Mouse (Mus musculus): ENCODE measurements at regions not wholly inside any gene's neighbourhood (a gene's known extent, or its start where the extent isn't known, plus 50 kb on each side); places are given as distances from the start of the nearest gene placed in this dataset.

- no peak for TF ChIP-seq POLR2A (IDR thresholded peaks at IDR 0.05; ENCODE audit: low read depth, low read length)
- no peak for TF ChIP-seq CTCF (IDR thresholded peaks at IDR 0.05; ENCODE audit: borderline replicate concordance, insufficient read depth, low read length)
- H3K27ac ChIP-seq (ENCODE audit: insufficient read depth, low read length) = no peak overlapping the region
- no peaks in the 10 kb centered on the region for H3K4me1 ChIP-seq (ENCODE audit: control insufficient read depth, insufficient read depth, low read length)
- H3K4me3 ChIP-seq (ENCODE audit: insufficient read depth, low read length) = no peak overlapping the region
Measured at GRCm38 (mm10) chr6:107243981-107244380, 285.6 kb upstream of the Lrrn1 start.

GRCm38 (mm10) chr6:107280348-107280747, 249.2 kb upstream of the Lrrn1 start:
- H3K4me3 ChIP-seq (ENCODE audit: insufficient read depth, low read length) = no peak overlapping the region
- no peak for TF ChIP-seq POLR2A (IDR thresholded peaks at IDR 0.05; ENCODE audit: low read depth, low read length)
- no peak for TF ChIP-seq CTCF (IDR thresholded peaks at IDR 0.05; ENCODE audit: borderline replicate concordance, insufficient read depth, low read length)
- no peaks in the 10 kb centered on the region for H3K4me1 ChIP-seq (ENCODE audit: control insufficient read depth, insufficient read depth, low read length)
- H3K27ac ChIP-seq (ENCODE audit: insufficient read depth, low read length) = no peak overlapping the region

GRCm38 (mm10) chr6:107290850-107291249, 238.7 kb upstream of the Lrrn1 start:
- TF ChIP-seq POLR2A (IDR thresholded peaks at IDR 0.05; ENCODE audit: low read depth, low read length) (no peak), CTCF (IDR thresholded peaks at IDR 0.05; ENCODE audit: borderline replicate concordance, insufficient read depth, low read length) (no peak)
- Histone ChIP-seq H3K4me1 (ENCODE audit: control insufficient read depth, insufficient read depth, low read length) (no peaks in the 10 kb centered on the region), H3K27ac (ENCODE audit: insufficient read depth, low read length) (no peak overlapping the region), H3K4me3 (ENCODE audit: insufficient read depth, low read length) (no peak overlapping the region)

GRCm38 (mm10) chr6:107303676-107304369, 225.7 kb upstream of the Lrrn1 start:
- Histone ChIP-seq H3K27ac (ENCODE audit: insufficient read depth, low read length) (no peak overlapping the region), H3K4me3 (ENCODE audit: insufficient read depth, low read length) (no peak overlapping the region), H3K4me1 (ENCODE audit: control insufficient read depth, insufficient read depth, low read length) (no peaks in the 10 kb centered on the region)
- TF ChIP-seq CTCF (IDR thresholded peaks at IDR 0.05; ENCODE audit: borderline replicate concordance, insufficient read depth, low read length) (no peak), POLR2A (IDR thresholded peaks at IDR 0.05; ENCODE audit: low read depth, low read length) (no peak)

GRCm38 (mm10) chr6:107319565-107319964, 210.0 kb upstream of the Lrrn1 start:
- no peak overlapping the region for H3K27ac ChIP-seq (ENCODE audit: insufficient read depth, low read length)
- TF ChIP-seq CTCF (IDR thresholded peaks at IDR 0.05; ENCODE audit: borderline replicate concordance, insufficient read depth, low read length) (no peak), POLR2A (IDR thresholded peaks at IDR 0.05; ENCODE audit: low read depth, low read length) (no peak)
- no peaks in the 10 kb centered on the region for H3K4me1 ChIP-seq (ENCODE audit: control insufficient read depth, insufficient read depth, low read length)
- no peak overlapping the region for H3K4me3 ChIP-seq (ENCODE audit: insufficient read depth, low read length)

- no peaks in the 10 kb centered on the region for H3K4me1 ChIP-seq (ENCODE audit: control insufficient read depth, insufficient read depth, low read length)
- no peak overlapping the region for H3K27ac ChIP-seq (ENCODE audit: insufficient read depth, low read length)
- TF ChIP-seq POLR2A (IDR thresholded peaks at IDR 0.05; ENCODE audit: low read depth, low read length) (no peak), CTCF (IDR thresholded peaks at IDR 0.05; ENCODE audit: borderline replicate concordance, insufficient read depth, low read length) (no peak)
- no peak overlapping the region for H3K4me3 ChIP-seq (ENCODE audit: insufficient read depth, low read length)
Measured at GRCm38 (mm10) chr6:107350503-107350902, 179.1 kb upstream of the Lrrn1 start.

GRCm38 (mm10) chr6:107375274-107375673, 154.3 kb upstream of the Lrrn1 start:
- H3K4me1 ChIP-seq (ENCODE audit: control insufficient read depth, insufficient read depth, low read length) = no peaks in the 10 kb centered on the region
- no peak overlapping the region for H3K27ac ChIP-seq (ENCODE audit: insufficient read depth, low read length)
- H3K4me3 ChIP-seq (ENCODE audit: insufficient read depth, low read length) = no peak overlapping the region
- TF ChIP-seq CTCF (IDR thresholded peaks at IDR 0.05; ENCODE audit: borderline replicate concordance, insufficient read depth, low read length) = no peak
- TF ChIP-seq POLR2A (IDR thresholded peaks at IDR 0.05; ENCODE audit: low read depth, low read length) = no peak

- TF ChIP-seq POLR2A (IDR thresholded peaks at IDR 0.05; ENCODE audit: low read depth, low read length) (no peak), CTCF (IDR thresholded peaks at IDR 0.05; ENCODE audit: borderline replicate concordance, insufficient read depth, low read length) (no peak)
- Histone ChIP-seq H3K4me1 (ENCODE audit: control insufficient read depth, insufficient read depth, low read length) (no peaks in the 10 kb centered on the region), H3K27ac (ENCODE audit: insufficient read depth, low read length) (no peak overlapping the region), H3K4me3 (ENCODE audit: insufficient read depth, low read length) (no peak overlapping the region)
Measured at GRCm38 (mm10) chr6:107378489-107378888, 151.1 kb upstream of the Lrrn1 start.

- Histone ChIP-seq H3K4me1 (ENCODE audit: control insufficient read depth, insufficient read depth, low read length) (no peaks in the 10 kb centered on the region), H3K4me3 (ENCODE audit: insufficient read depth, low read length) (no peak overlapping the region), H3K27ac (ENCODE audit: insufficient read depth, low read length) (no peak overlapping the region)
- no peak for TF ChIP-seq CTCF (IDR thresholded peaks at IDR 0.05; ENCODE audit: borderline replicate concordance, insufficient read depth, low read length)
- no peak for TF ChIP-seq POLR2A (IDR thresholded peaks at IDR 0.05; ENCODE audit: low read depth, low read length)
Measured at GRCm38 (mm10) chr6:107380621-107381020, 148.9 kb upstream of the Lrrn1 start.

- Histone ChIP-seq H3K4me1 (ENCODE audit: control insufficient read depth, insufficient read depth, low read length) (no peaks in the 10 kb centered on the region), H3K4me3 (ENCODE audit: insufficient read depth, low read length) (no peak overlapping the region), H3K27ac (ENCODE audit: insufficient read depth, low read length) (no peak overlapping the region)
- no peak for TF ChIP-seq CTCF (IDR thresholded peaks at IDR 0.05; ENCODE audit: borderline replicate concordance, insufficient read depth, low read length)
- TF ChIP-seq POLR2A (IDR thresholded peaks at IDR 0.05; ENCODE audit: low read depth, low read length) = no peak
Measured at GRCm38 (mm10) chr6:107386094-107386678, 143.4 kb upstream of the Lrrn1 start.
